In genomic region chr16:55617506-55617905, GRCm38 (mm10) we compare ENCODE assay signal across 22 mouse cellular contexts.
A peak's percentile ranks its signal among the peaks of the same experiment; 100 is the strongest.
DNase-seq lines count a peak whose midpoint lies in the region; ATAC-seq lines count a peak whose summit lies in the region.
"Had no signal": no experiment of that assay in that cellular context is flagged by ENCODE, and none has a peak within 500 bp of the region (broad histone marks: within the 10 kb centered on the region; RNA-seq: fewer than 3 reads in every experiment).

No protein-coding gene starts in this region.

- peak; percentile 64 for ATAC-seq in intestine, embryonic 16.5 days
- ATAC-seq: forebrain, embryonic 15.5 days; inflammation-experienced regulatory T-cells, adult 6 months had no signal

- H3K4me1 ChIP-seq in intestine, embryonic 16.5 days (ENCODE audit: control insufficient read depth, insufficient read depth, low read length), result no peaks in the 10 kb centered on the region
- H3K4me1 ChIP-seq in forebrain, embryonic 10.5 days, result no peaks in the 10 kb centered on the region
- H3K4me1 ChIP-seq: forebrain, embryonic 15.5 days; heart, embryonic 15.5 days; hindbrain, embryonic 13.5 days; kidney, embryonic 15.5 days; limb, embryonic 13.5 days; midbrain, embryonic 10.5 days had no signal

- DNase-seq in 3134 (ENCODE audit: extremely low read depth, insufficient read length, low spot score) (peak; percentile 25), R1 (ENCODE audit: low read depth, low spot score) (peak; percentile 11)
- DNase-seq in embryo, embryonic 9.5 days (ENCODE audit: extremely low spot score), result peak; percentile 10
- no peak for DNase-seq in forebrain, embryonic 10.5 days (ENCODE audit: extremely low spot score, low spot score)
- no peak for DNase-seq in urinary bladder, postnatal 10 days (ENCODE audit: low spot score)
- DNase-seq in urinary bladder, adult 18-20 months (ENCODE audit: low spot score in 2 of 2), result no peak
- DNase-seq: adrenal gland, postnatal 25 days; cerebellum, adult 8-10 months; gastrocnemius, postnatal 25 days; heart, adult 2 months; heart, postnatal 36 days; lung, adult 18-20 months; lung, postnatal 10 days; right cerebral cortex, adult 18-20 months had no signal

- no peaks in the 10 kb centered on the region for H3K9me3 ChIP-seq in intestine, embryonic 16.5 days (ENCODE audit: control insufficient read depth, low read length)
- H3K9me3 ChIP-seq in forebrain, embryonic 10.5 days, result no peaks in the 10 kb centered on the region
- H3K9me3 ChIP-seq: forebrain, embryonic 15.5 days; heart, embryonic 15.5 days; hindbrain, embryonic 13.5 days; kidney, embryonic 15.5 days; limb, embryonic 13.5 days; midbrain, embryonic 10.5 days had no signal

- H3K4me2 ChIP-seq in intestine, embryonic 16.5 days (ENCODE audit: low read depth, low read length), result no peak overlapping the region
- H3K4me2 ChIP-seq: forebrain, embryonic 15.5 days; heart, embryonic 15.5 days; hindbrain, embryonic 13.5 days; kidney, embryonic 15.5 days; limb, embryonic 13.5 days had no signal

- no peak overlapping the region for H3K4me3 ChIP-seq in intestine, embryonic 16.5 days (ENCODE audit: low read length)
- H3K4me3 ChIP-seq in forebrain, embryonic 10.5 days, result no peak overlapping the region
- H3K4me3 ChIP-seq: forebrain, embryonic 15.5 days; heart, adult 2 months; heart, embryonic 15.5 days; hindbrain, embryonic 13.5 days; kidney, embryonic 15.5 days; limb, embryonic 13.5 days; midbrain, embryonic 10.5 days had no signal

- H3K27ac ChIP-seq in intestine, embryonic 16.5 days (ENCODE audit: low read length), result no peak overlapping the region
- no peak overlapping the region for H3K27ac ChIP-seq in forebrain, embryonic 10.5 days
- H3K27ac ChIP-seq: forebrain, embryonic 15.5 days; heart, adult 2 months; heart, embryonic 15.5 days; hindbrain, embryonic 13.5 days; kidney, embryonic 15.5 days; limb, embryonic 13.5 days; midbrain, embryonic 10.5 days had no signal

- H3K9ac ChIP-seq in intestine, embryonic 16.5 days (ENCODE audit: low read depth, low read length), result no peak overlapping the region
- H3K9ac ChIP-seq: forebrain, embryonic 15.5 days; heart, embryonic 15.5 days; hindbrain, embryonic 13.5 days; kidney, embryonic 15.5 days; limb, embryonic 13.5 days had no signal

- WGBS in intestine, embryonic 16.5 days, result 53% methylated on average over 4 of the region's 4 CpGs
- WGBS in forebrain, embryonic 10.5 days, result 66% methylated on average over 4 of the region's 4 CpGs

- H3K36me3 ChIP-seq in intestine, embryonic 16.5 days (ENCODE audit: control insufficient read depth, insufficient read depth, low read length), result no peaks in the 10 kb centered on the region
- no peaks in the 10 kb centered on the region for H3K36me3 ChIP-seq in forebrain, embryonic 10.5 days (replicated peaks)
- H3K36me3 ChIP-seq: forebrain, embryonic 15.5 days; heart, embryonic 15.5 days; hindbrain, embryonic 13.5 days; kidney, embryonic 15.5 days; limb, embryonic 13.5 days; midbrain, embryonic 10.5 days had no signal

- no peaks in the 10 kb centered on the region for H3K27me3 ChIP-seq in intestine, embryonic 16.5 days (replicated peaks; ENCODE audit: control insufficient read depth, insufficient read depth, low read length)
- no peaks in the 10 kb centered on the region for H3K27me3 ChIP-seq in forebrain, embryonic 10.5 days (ENCODE audit: poor library complexity, severe bottlenecking)
- H3K27me3 ChIP-seq: forebrain, embryonic 15.5 days; heart, embryonic 15.5 days; hindbrain, embryonic 13.5 days; kidney, embryonic 15.5 days; limb, embryonic 13.5 days had no signal

Comparison
In these comparisons a context has a peak if more than half of its experiments do, and no peak if none do; other contexts are left out.
1. DNase-seq: peak in 3134 (single experiment), R1 (single experiment) and embryo, embryonic 9.5 days (single experiment); none in forebrain, embryonic 10.5 days (single experiment), urinary bladder, postnatal 10 days (single experiment) and urinary bladder, adult 18-20 months (0 of 2).